Mouse (Mus musculus): Measurements from ENCODE around the gene 1700113H08Rik. TPM values are rescaled to one million over a fixed set of nuclear protein-coding genes. Genes with fewer than 3 reads are reported as not detected.

Gene 1700113H08Rik
- polyA plus RNA-seq, 1 experiment from 2014 or later, result not detected

- Histone ChIP-seq H3K27me3 (ENCODE audit: control insufficient read depth, insufficient read depth, low read length) (no peaks in the 10 kb centered on the region), H3K4me2 (ENCODE audit: low read length) (no peak overlapping the region), H3K9ac (ENCODE audit: low read length) (no peak overlapping the region), H3K27ac (replicated peaks in 1 of 2; ENCODE audit: control insufficient read depth in 1 of 2, insufficient read depth in 1 of 2, low read depth in 2 of 2, low read length in 2 of 2) (no peak overlapping the region), H3K4me1 (ENCODE audit: control insufficient read depth in 2 of 2, insufficient read depth in 2 of 2, low read length in 2 of 2) (no peaks in the 10 kb centered on the region), H3K36me3 (ENCODE audit: control insufficient read depth, insufficient read depth, low read length) (no peaks in the 10 kb centered on the region), H3K4me3 (ENCODE audit: control insufficient read depth in 1 of 2, insufficient read depth in 1 of 2, low read depth in 1 of 2, low read length in 2 of 2) (no peak overlapping the region), H3K9me3 (ENCODE audit: control insufficient read depth, low read length) (no peaks in the 10 kb centered on the region)
- ATAC-seq (ENCODE audit: insufficient number of reproducible peaks, insufficient read depth, low FRiP score, low read depth), result no peak
- 66% methylated on average over 1 of the region's 1 CpGs for WGBS
These were observed 151.6 kb downstream of the 1700113H08Rik start for GRCm38 (mm10) chr10:87209466-87209865.

GRCm38 (mm10) chr10:87211046-87211445 lies 153.2 kb downstream of the 1700113H08Rik start:
- no peak overlapping the region for H3K9ac ChIP-seq (ENCODE audit: low read length)
- 86% methylated on average over 4 of the region's 4 CpGs for WGBS
- H3K4me2 ChIP-seq (ENCODE audit: low read length), result no peak overlapping the region
- H3K9me3 ChIP-seq (ENCODE audit: control insufficient read depth, low read length), result no peaks in the 10 kb centered on the region
- H3K4me1 ChIP-seq (ENCODE audit: control insufficient read depth in 2 of 2, insufficient read depth in 2 of 2, low read length in 2 of 2), result no peaks in the 10 kb centered on the region
- no peak overlapping the region for H3K4me3 ChIP-seq (ENCODE audit: control insufficient read depth in 1 of 2, insufficient read depth in 1 of 2, low read depth in 1 of 2, low read length in 2 of 2)
- no peak for ATAC-seq (ENCODE audit: insufficient number of reproducible peaks, insufficient read depth, low FRiP score, low read depth)
- no peaks in the 10 kb centered on the region for H3K36me3 ChIP-seq (ENCODE audit: control insufficient read depth, insufficient read depth, low read length)
- H3K27me3 ChIP-seq (ENCODE audit: control insufficient read depth, insufficient read depth, low read length), result no peaks in the 10 kb centered on the region
- no peak overlapping the region for H3K27ac ChIP-seq (replicated peaks in 1 of 2; ENCODE audit: control insufficient read depth in 1 of 2, insufficient read depth in 1 of 2, low read depth in 2 of 2, low read length in 2 of 2)

GRCm38 (mm10) chr10:87212854-87213253 lies 155.0 kb downstream of the 1700113H08Rik start:
- ATAC-seq (ENCODE audit: insufficient number of reproducible peaks, insufficient read depth, low FRiP score, low read depth), result no peak
- Histone ChIP-seq H3K9me3 (ENCODE audit: control insufficient read depth, low read length) (no peaks in the 10 kb centered on the region), H3K4me3 (ENCODE audit: control insufficient read depth in 1 of 2, insufficient read depth in 1 of 2, low read depth in 1 of 2, low read length in 2 of 2) (no peak overlapping the region), H3K4me2 (ENCODE audit: low read length) (no peak overlapping the region), H3K9ac (ENCODE audit: low read length) (no peak overlapping the region), H3K36me3 (ENCODE audit: control insufficient read depth, insufficient read depth, low read length) (no peaks in the 10 kb centered on the region), H3K27me3 (ENCODE audit: control insufficient read depth, insufficient read depth, low read length) (no peaks in the 10 kb centered on the region), H3K4me1 (ENCODE audit: control insufficient read depth in 2 of 2, insufficient read depth in 2 of 2, low read length in 2 of 2) (no peaks in the 10 kb centered on the region), H3K27ac (replicated peaks in 1 of 2; ENCODE audit: control insufficient read depth in 1 of 2, insufficient read depth in 1 of 2, low read depth in 2 of 2, low read length in 2 of 2) (no peak overlapping the region)
- 63% methylated on average over 2 of the region's 2 CpGs for WGBS

GRCm38 (mm10) chr10:87230071-87230910 lies 172.4 kb downstream of the 1700113H08Rik start:
- Histone ChIP-seq H3K27me3 (ENCODE audit: control insufficient read depth, insufficient read depth, low read length) (no peaks in the 10 kb centered on the region), H3K4me3 (ENCODE audit: control insufficient read depth in 1 of 2, insufficient read depth in 1 of 2, low read depth in 1 of 2, low read length in 2 of 2) (no peak overlapping the region), H3K9ac (ENCODE audit: low read length) (no peak overlapping the region), H3K4me1 (ENCODE audit: control insufficient read depth in 2 of 2, insufficient read depth in 2 of 2, low read length in 2 of 2) (no peaks in the 10 kb centered on the region), H3K36me3 (ENCODE audit: control insufficient read depth, insufficient read depth, low read length) (no peaks in the 10 kb centered on the region), H3K4me2 (ENCODE audit: low read length) (no peak overlapping the region), H3K27ac (replicated peaks in 1 of 2; ENCODE audit: control insufficient read depth in 1 of 2, insufficient read depth in 1 of 2, low read depth in 2 of 2, low read length in 2 of 2) (no peak overlapping the region), H3K9me3 (ENCODE audit: control insufficient read depth, low read length) (no peaks in the 10 kb centered on the region)
- WGBS, result 58% methylated on average over 31 of the region's 31 CpGs
- ATAC-seq (ENCODE audit: insufficient number of reproducible peaks, insufficient read depth, low FRiP score, low read depth), result no peak

- no peak overlapping the region for H3K4me3 ChIP-seq (ENCODE audit: control insufficient read depth in 1 of 2, insufficient read depth in 1 of 2, low read depth in 1 of 2, low read length in 2 of 2)
- no peak overlapping the region for H3K27ac ChIP-seq (replicated peaks in 1 of 2; ENCODE audit: control insufficient read depth in 1 of 2, insufficient read depth in 1 of 2, low read depth in 2 of 2, low read length in 2 of 2)
- no peak overlapping the region for H3K4me2 ChIP-seq (ENCODE audit: low read length)
- 74% methylated on average over 9 of the region's 9 CpGs for whole genome bisulfite sequencing
- no peaks in the 10 kb centered on the region for H3K4me1 ChIP-seq (ENCODE audit: control insufficient read depth in 2 of 2, insufficient read depth in 2 of 2, low read length in 2 of 2)
- H3K9ac ChIP-seq (ENCODE audit: low read length), result no peak overlapping the region
- ATAC-seq (ENCODE audit: insufficient number of reproducible peaks, insufficient read depth, low FRiP score, low read depth), result no peak
- no peaks in the 10 kb centered on the region for H3K27me3 ChIP-seq (ENCODE audit: control insufficient read depth, insufficient read depth, low read length)
- H3K9me3 ChIP-seq (ENCODE audit: control insufficient read depth, low read length), result no peaks in the 10 kb centered on the region
- H3K36me3 ChIP-seq (ENCODE audit: control insufficient read depth, insufficient read depth, low read length), result no peaks in the 10 kb centered on the region
These were observed 181.6 kb downstream of the 1700113H08Rik start for GRCm38 (mm10) chr10:87239332-87240008.

GRCm38 (mm10) chr10:87271724-87272123 lies 213.9 kb downstream of the 1700113H08Rik start:
- WGBS, result 61% methylated on average over 3 of the region's 3 CpGs
- H3K27me3 ChIP-seq (ENCODE audit: control insufficient read depth, insufficient read depth, low read length), result no peaks in the 10 kb centered on the region
- no peak overlapping the region for H3K27ac ChIP-seq (replicated peaks in 1 of 2; ENCODE audit: control insufficient read depth in 1 of 2, insufficient read depth in 1 of 2, low read depth in 2 of 2, low read length in 2 of 2)
- no peaks in the 10 kb centered on the region for H3K4me1 ChIP-seq (ENCODE audit: control insufficient read depth in 2 of 2, insufficient read depth in 2 of 2, low read length in 2 of 2)
- H3K4me2 ChIP-seq (ENCODE audit: low read length), result no peak overlapping the region
- H3K36me3 ChIP-seq (ENCODE audit: control insufficient read depth, insufficient read depth, low read length), result no peaks in the 10 kb centered on the region
- H3K9me3 ChIP-seq (ENCODE audit: control insufficient read depth, low read length), result no peaks in the 10 kb centered on the region
- no peak overlapping the region for H3K4me3 ChIP-seq (ENCODE audit: control insufficient read depth in 1 of 2, insufficient read depth in 1 of 2, low read depth in 1 of 2, low read length in 2 of 2)
- no peak overlapping the region for H3K9ac ChIP-seq (ENCODE audit: low read length)
- no peak for ATAC-seq (ENCODE audit: insufficient number of reproducible peaks, insufficient read depth, low FRiP score, low read depth)

GRCm38 (mm10) chr10:87272133-87272622 lies 214.3 kb downstream of the 1700113H08Rik start:
- H3K4me1 ChIP-seq (ENCODE audit: control insufficient read depth in 2 of 2, insufficient read depth in 2 of 2, low read length in 2 of 2), result no peaks in the 10 kb centered on the region
- H3K9ac ChIP-seq (ENCODE audit: low read length), result no peak overlapping the region
- ATAC-seq (ENCODE audit: insufficient number of reproducible peaks, insufficient read depth, low FRiP score, low read depth), result no peak
- no peaks in the 10 kb centered on the region for H3K36me3 ChIP-seq (ENCODE audit: control insufficient read depth, insufficient read depth, low read length)
- WGBS, result 67% methylated on average over 8 of the region's 8 CpGs
- H3K27ac ChIP-seq (replicated peaks in 1 of 2; ENCODE audit: control insufficient read depth in 1 of 2, insufficient read depth in 1 of 2, low read depth in 2 of 2, low read length in 2 of 2), result no peak overlapping the region
- no peak overlapping the region for H3K4me2 ChIP-seq (ENCODE audit: low read length)
- no peak overlapping the region for H3K4me3 ChIP-seq (ENCODE audit: control insufficient read depth in 1 of 2, insufficient read depth in 1 of 2, low read depth in 1 of 2, low read length in 2 of 2)
- no peaks in the 10 kb centered on the region for H3K9me3 ChIP-seq (ENCODE audit: control insufficient read depth, low read length)
- H3K27me3 ChIP-seq (ENCODE audit: control insufficient read depth, insufficient read depth, low read length), result no peaks in the 10 kb centered on the region
